Mouse (Mus musculus): ENCODE measurements around the gene Ccdc71.

The Ccdc71 gene

DNA sequence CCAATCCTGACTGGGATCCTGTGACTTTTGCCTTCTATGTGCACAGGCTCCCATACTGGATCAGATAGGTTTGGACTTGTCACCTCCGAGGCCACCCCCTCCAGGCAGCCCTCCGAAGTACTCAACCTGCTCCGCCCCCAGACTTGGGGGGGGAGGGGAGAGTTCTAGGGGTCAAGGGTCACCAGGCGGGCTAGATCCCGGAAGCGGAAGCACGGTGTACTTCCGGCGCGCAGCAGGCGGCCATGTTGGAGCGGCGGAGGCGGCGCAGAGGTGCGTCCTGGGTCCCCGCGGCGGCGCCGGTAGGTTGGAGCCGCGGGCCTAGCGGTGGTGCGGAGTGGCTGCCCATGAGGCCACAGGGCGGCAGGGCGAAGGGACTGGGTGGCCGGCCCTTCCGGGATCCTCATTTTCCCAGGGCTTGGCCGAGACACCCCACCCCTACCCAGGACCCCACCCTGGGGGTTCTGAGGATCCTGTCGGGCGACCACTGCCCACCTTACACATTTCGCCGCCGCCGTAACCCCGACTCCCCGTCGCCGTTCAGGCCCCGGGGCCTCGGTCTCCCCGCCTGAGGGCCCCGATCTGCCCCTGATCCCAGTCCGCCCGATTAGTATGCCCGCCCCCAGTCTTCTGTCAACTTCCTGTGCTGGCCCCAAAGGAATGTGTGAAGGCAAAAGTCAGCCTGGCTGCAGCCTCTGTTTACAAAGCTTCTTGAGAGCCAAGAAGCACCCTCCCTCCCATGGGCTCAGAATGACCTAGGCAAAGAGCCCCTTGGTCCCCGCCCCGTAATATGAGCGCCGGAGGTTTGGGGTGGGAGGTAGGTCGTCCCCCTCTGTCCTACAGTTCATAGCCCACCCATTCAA is at the start of gene Ccdc71:
Ccdc71 (plus strand) TSS at position 209 of the 860 bp plus-strand sequence.
- peak; percentile 77 to 83 for DNase-seq (ENCODE audit: low spot score in 2 of 2)

DNA sequence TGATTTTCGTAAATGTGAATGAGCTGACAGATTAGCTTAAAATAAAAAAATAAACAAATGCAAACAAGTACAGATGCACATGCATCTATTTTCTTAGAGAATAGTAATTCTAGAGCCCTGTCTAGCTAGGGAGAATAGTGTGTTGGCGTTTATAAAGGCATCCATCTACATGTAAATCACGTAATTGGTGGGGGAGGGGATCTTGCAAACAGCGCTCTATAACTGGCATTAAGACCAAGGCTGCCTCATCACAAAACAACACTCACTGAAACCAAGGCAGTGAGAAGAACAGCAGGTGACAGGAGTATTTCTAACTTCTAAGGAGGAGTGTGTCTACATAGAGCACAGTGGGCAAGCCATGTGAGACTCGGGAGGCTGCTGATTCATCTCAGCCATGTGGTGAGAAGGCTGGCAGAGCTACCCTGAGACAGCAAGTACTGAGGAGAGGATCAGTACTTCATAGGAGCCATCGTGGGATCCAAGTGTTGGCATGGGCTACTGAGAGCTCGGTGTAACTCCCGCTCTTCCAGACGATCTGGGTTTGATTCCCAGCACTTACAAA is 48.9 kb upstream of the Ccdc71 start:
- no peak for DNase-seq (ENCODE audit: low spot score in 2 of 2)

DNA sequence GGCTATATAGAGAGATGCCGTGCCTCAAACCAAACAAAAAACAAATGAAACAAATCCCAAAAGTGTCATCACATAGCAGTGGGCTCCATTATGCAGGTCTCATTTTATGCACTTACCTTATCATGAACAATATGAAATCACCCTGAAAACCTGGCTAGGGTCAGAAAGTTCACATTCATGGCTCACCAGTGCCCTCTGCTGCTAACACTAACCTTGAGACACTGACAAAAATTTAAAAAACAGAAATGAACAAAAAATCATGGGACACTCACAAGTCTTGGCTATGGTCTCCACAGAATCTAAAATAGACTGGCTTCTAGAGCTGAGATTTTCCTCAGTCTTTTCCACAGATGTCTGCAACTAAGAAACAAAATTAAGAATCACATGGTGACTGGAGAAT is 48.1 kb upstream of the Ccdc71 start:
- DNase-seq (ENCODE audit: low spot score in 2 of 2) = no peak

DNA sequence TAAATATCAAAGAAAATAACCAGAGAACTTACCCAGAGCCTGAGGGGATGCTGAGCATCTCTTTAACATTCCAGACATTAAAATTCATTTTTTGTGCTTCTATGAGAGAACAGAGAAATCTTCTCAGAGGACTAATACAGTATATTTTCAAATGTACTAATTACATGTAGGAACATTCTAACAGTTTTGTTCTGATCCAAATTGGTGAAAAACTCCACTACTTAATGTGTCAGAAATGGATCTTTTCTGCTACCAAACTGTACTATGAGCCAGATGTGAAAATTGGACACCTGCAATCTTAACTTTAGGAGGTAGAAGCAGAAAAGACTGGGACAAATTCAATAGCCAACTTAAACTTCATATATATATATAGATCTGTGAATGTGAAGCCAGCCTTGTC is 31.9 kb upstream of the Ccdc71 start, which contains the start of gene Ccdc36:
Ccdc36 (minus strand) TSS at position 101 of the 400 bp plus-strand sequence.
- no peak for DNase-seq (ENCODE audit: low spot score in 2 of 2)

DNA sequence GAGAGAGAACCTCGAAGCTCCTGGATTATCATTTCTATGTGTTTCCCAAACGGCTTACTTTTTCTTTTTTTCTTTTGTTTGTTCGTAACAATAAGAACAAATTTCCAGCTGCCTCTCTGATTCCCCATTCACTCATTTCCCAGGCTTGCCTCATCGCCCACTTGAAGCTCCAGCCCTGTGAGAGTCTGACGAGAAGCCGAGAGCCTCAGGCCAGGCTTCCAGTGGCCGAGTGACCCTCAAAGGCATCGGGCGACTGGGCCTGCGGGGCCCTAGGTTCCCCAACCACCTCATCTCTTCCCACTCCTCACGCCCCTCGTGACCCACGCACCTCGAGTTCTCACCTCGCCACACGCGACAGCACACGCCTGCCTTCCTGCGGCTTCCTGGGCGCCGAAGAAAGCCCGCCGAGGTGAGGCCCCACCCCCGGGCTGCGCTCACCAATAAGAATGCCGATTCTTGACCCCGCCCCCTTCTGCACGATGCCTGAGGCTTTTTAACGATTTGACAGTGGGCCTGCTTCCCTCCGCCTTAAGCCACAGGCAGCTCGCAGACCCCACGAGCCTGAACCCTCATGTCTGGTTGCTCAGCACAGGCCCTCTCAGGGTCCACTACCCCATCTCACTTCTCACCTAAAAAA is 28.8 kb upstream of the Ccdc71 start:
- DNase-seq (ENCODE audit: low spot score in 2 of 2) = no peak

DNA sequence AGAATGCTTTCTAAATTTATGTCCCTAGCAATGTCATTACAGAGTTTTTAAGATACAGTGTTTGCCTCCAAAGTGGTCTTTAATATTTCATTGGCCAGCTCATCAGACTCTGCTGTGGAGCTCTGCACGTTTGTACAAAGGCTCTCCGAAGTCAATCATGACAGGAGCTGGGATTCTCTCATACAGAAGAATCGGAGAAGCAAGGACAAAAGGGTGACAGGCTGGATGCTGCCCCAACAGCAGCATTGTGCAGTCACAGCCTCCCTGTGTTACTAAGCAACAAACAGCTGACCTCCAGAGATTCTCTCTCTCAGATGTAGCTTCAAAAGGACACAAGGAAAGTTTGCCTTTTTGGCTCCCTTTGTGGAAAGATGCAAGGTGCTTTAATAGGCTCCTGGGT is 24.1 kb upstream of the Ccdc71 start, which contains the start of gene BC048562:
BC048562 (plus strand) TSS at position 301 of the 400 bp plus-strand sequence.
- no peak for DNase-seq (ENCODE audit: low spot score in 2 of 2)

DNA sequence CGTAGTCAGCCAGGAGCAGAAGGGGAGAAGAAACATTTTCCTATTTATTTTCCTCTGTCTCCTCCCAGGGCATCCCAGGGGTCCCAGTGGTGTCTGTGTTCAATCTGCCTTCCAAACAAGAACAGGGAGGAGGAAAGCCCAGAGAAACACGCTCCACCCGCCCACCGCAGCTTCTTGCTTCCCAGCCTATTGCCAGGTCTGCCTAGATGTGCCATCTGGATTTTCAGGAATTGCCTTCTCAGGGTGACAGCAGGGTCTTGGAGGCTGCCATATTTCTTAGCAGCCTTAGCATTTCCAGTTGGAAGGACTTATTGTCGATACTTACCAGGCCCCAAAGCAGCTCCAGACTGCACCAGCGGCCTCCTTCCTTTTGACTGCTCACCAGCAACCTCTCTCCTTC is 21.2 kb upstream of the Ccdc71 start:
- DNase-seq (ENCODE audit: low spot score in 2 of 2) = no peak

DNA sequence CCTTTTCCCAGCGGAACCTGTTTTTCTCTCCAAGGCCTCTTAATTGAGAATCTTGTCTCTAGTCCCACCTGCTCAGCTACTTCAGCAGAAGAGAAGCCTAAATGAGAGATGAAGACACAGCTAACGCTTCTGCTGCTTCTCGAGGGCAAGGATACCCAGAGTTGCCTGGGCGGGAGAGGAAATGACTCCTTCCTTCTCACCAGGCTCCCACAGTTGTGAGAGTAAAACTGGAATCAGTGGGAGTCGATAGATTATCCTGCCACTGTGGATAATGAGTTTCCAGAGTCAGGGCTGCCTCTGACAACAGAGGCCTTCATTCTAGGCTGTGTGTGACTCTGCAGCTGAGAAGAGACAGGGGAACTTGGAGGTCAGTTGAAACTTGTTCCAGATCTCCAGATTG is 19.8 kb upstream of the Ccdc71 start:
- no peak for DNase-seq (ENCODE audit: low spot score in 2 of 2)

DNA sequence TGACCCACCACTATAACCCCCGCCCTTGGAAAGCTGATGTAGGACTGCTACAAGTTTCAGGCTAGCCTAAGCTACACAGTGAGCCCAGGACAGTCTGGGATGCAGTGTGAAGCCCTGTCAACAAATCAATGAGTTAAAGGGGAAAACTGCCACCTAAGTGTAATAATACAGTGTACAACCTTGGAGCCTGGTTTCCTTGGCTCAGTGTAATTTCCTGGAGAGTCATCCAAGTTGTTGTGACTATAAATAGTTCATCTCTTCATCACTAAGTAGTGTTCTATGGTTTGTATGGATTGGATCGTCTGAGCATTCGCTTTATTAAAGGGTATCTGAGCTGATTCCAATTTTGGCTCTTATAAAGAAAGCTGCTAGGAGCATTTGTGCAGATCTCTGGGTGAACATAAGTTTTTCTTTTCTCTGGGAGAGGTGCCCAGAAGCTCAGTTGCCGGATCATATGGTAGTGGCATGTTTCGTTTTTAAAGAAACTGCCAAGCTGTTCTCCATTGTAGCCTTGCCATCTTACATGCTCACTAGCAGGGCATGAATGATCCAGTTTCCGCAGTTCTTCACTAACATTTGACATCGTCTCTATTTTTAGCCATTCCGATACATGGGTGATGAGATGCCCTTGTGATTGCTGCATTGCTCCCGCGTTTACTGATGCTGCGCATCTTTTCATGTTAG is 18.9 kb upstream of the Ccdc71 start:
- DNase-seq (ENCODE audit: low spot score in 2 of 2) = no peak

DNA sequence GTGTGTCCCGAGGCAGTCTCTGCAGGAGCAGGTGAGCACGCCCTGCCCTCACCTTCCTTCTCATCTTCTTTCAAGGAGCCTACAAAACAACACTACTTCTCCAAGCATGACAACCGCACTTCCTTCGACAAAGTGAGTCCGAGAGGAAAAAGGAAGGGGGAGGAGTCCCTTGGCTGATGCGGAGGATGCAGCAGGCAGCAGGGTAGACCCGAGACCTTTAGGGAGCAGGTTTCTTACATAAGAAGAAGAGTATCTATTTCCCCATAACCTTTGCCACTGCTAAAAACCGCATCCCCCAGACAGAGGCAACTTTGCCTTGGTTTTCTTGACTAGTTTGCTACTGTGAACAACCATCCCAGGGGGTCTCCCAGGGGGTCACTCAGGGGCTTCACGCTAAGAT is 15.2 kb upstream of the Ccdc71 start:
- DNase-seq (ENCODE audit: low spot score in 2 of 2) = no peak

DNA sequence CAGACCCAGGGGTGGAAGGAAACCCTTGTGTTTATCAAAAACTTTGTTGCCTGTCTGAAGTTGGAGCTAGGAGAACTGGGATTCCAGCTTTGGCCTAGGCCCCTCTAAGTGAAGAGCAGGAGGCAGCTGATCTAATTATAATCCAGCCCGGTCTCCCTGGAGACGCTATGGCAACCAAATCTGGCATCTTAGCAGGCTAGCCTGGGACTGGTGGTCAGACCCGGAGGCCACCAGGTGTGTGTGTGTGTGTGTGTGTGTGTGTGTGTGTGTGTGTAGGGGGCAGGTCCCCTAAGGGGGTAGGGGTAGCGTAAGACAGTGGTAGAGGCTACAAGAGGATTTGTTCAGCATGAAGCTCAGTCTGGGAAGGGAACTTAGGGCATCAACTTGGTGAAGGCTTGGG is 10.5 kb upstream of the Ccdc71 start:
- DNase-seq (ENCODE audit: low spot score in 2 of 2) = no peak

DNA sequence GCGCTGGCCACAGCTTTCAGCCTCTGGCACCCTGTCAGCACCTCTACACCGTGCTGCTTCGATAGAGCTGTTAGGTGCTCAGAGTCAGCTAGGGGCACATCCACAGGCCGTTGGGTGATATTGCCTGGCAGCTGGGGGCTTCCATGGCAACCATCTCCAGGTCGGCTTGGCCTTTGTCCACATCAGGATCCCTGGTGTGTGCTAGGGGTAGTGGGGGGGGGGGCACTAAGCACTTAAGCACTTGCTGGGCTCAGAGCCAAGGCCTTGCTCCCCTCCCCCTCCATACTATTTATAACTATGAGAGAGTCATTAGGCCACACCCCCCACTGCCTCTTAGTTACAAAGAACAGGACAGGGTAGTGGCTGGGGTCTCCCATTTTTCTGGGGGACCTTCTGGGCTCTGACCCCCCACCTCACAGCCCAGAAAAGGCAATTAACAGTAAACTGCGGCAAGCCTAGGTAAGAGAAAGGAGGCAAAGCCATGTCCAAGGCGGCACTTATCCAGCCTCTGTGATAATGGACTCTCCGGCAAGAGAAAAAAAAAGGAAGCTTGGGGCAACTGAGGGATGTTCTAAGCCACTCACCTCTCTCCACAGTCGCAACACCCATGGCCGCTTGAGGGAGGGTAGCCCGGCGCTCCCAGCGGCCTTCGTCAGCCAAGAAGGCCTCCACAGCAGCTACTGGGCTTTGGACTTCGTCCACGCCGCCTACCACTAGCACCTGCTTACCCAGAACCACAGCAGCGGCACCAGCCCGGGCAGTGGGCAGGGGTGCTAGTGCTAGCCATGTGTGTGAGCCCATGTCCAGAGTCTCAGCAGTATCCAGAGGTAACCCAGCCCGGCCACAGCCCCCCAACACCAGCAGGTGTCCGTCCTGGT is 9.8 kb upstream of the Ccdc71 start:
- DNase-seq (ENCODE audit: low spot score in 2 of 2) = no peak

DNA sequence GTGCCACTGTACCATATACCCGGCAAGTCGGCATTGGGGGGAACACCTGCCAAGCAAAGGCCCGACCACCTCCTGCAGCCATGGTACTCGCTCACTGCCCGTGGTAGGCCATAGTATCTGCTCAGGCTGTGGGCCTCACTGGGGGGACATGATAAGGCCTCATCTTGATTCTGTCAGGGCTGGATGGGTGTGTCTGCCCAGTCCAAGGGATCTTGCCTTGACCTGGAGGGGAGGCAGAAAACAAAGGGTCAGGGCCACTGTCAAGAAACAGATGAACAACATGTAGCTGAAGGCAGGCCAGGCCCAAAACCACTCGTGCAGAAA is 9.2 kb upstream of the Ccdc71 start:
- DNase-seq (ENCODE audit: low spot score in 2 of 2) = no peak

DNA sequence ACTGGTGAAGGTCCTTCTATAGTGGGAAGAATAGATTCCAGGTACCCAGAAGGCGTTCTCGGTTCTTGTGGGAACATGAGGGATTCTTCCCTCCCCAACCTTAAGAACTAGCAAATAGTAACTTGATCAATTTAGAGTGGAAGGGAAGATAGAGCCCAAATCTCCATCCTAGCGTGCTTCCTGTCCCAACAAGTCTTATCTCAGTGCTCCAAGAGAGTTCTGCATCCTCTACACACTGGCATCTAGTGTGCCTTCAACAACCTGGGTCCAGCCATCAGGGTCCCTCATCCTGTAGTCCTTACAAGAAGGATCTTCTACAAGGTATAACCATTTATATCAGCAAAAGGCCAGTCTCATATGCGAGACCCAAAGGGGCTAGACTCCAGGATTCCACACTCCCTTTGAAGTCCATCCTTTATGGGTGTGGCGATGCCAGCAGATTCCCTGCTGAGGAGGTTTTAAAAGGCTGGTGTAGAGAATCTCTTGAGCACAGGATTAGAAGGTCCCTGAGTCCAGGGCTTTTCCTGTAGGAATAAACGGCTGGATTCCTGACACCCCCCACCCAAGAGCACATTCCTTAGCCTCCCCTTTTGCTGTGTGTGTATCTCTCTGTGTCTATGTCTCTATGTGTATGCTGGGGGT is 8.7 kb upstream of the Ccdc71 start:
- DNase-seq (ENCODE audit: low spot score in 2 of 2) = no peak

DNA sequence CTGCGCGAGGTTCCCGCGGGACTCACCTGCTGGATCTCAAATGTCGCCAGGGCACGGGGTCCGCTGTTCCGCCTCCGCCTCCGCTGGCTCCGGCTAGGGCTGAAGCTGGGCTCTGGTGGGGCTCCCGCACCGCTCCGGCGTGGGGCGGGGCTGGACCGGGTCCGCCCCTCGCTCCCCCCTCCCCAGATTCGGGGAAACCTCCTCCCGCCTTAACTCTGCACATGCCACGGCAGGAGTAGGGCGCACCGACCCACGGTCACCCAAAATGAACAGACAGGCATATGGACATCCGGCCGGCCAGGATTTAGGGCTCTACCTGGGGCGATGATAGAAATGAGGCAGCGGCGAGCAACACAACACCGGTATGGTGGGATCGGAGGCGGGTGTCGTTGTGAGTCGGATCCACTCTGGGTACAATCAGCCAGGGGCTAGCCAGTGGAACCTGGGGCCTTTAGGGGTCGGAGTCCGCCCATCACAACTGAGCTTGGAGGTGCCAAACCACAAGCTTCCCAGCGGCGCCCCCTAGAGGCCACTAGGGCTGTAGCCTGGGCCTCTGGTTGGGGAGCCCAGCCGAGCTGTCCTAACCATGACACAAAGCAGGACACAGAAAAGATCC is 7.9 kb upstream of the Ccdc71 start:
- peak; percentile 76 to 84 for DNase-seq (ENCODE audit: low spot score in 2 of 2)

DNA sequence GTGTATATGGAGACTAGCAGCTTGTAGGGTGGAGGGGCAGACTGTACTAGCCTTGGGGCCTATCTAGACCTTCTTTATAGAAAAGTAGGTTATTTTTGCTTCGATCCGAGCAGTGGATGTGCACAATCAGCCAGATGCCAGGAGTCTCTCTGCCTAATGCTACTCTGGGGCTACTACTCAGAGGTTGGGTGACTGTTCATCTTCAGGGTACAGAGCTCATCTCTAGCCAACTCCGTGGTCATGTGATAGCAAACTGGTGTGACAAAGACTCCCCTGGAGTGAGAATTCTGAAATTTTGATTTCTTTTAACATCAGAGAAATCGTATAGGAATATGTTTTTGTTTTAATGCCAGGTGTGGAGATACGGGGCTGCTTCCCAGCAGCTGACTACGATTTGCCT is 7.4 kb upstream of the Ccdc71 start:
- no peak for DNase-seq (ENCODE audit: low spot score in 2 of 2)

DNA sequence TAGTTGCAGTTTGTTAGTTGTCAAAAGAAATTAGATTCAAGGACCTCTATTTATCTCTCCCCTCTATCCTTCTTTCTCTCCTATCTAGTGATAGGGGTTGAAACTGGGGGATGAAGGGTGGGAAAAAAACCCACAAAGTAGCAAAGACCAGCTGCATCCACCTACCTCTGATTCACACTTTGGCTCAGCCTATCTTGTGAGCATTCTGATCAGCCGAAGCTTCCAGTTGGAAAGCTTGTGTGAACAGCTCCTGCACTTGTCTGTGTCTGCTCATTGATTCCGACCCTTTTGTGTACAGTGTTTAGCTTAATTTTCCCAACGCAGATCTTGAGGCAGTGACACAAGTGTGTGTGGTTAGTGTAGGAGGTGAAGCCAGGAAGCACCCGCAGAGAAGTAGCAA is 6.9 kb upstream of the Ccdc71 start:
- DNase-seq (ENCODE audit: low spot score in 2 of 2) = no peak

DNA sequence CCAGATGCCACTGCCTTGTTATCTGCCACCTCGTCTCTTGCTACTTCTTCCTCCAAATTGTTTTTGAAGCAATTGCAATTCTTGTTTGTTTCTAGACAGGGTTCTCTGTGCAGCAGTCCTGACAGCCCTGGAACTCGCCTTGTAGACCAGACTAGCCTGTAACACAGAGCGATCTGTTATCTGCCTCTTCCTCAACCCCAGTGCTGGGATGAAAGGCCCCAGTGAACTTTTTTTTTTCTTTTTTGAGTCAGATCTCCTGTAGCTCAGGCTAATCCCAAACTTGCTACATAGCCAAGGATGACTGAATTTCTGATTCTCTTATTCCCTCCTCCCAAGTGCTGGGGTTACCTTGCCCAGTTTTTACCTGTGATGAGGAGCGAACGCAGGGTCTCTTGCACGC is 5.9 kb upstream of the Ccdc71 start:
- DNase-seq (ENCODE audit: low spot score in 2 of 2) = no peak

DNA sequence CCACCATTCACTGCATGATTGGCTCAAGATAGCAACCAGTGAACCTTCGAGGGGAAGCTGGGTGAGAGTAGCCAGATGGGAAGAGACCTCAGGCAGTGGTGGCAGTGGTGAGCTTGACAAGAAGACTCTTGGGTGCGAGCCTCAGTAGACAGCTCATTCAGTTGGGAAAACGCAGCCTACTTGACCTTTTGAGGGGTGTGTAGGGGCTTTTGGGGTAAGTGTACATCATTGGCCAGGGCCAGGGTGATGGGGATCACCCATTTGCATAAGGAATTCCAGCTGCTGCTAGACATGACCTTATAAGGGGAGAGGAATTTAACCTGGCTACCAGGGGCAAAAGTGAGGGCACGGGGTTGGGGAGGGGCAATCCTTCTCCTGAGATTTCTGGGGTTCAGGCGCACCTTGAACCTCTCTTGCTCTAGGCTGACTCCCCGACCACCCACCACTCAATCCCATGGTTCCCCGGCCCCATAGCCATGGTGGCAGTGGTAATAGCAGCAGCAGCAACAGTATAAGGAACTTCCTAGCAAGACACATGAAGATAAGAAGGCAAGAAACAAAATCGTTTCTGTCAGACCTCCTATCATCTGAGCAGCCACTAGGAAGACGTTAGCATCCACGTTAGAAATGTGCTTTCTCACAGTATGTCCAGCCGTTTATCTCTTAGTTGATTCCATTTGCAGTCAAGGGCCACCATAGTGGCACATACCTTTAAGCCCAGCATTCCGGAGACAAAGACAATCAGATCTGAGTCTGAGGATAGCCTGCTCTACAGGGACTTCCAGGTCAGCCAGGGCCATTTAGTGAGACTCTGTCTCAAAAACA is 4.4 kb upstream of the Ccdc71 start:
- DNase-seq (ENCODE audit: low spot score in 2 of 2) = no peak

DNA sequence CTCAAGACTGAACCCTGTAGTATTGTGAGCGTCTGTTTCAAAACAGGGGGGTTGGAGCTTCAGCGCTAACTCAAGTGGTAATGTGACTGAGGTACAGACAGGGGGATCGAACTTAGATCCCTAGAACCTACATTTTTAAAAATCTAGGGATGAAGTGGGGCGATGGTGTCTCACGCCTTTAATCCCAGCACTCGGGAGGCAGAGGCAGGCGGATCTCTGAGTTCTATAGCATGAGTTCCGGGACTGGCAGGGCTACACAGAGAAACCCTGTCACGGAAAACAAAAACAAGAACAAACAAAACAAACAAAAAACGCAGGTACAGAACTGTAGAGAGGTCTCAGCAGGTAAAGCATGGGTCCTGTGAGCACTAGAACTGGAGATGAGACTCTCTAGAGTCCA is 3.4 kb upstream of the Ccdc71 start:
- DNase-seq (ENCODE audit: low spot score in 2 of 2) = no peak
